Mouse (Mus musculus) forebrain, embryonic 11.5 days (tissue): ENCODE data around the gene Gm45623. TPM values are rescaled to one million over a fixed set of nuclear protein-coding genes. Genes with fewer than 3 reads are reported as not detected.
A peak's percentile ranks its signal among the peaks of the same experiment; 100 is the strongest.

Experiments
- ATAC-seq: fragments of 200-750 bp; cut with Nextera tagmentation; replicated peaks from 2 replicates; pipeline ENCODE4 v1.8.0; 2017; ENCODE audit warnings: moderate TSS enrichment; ENCODE audit not compliant: low FRiP score
- DNase-seq: peaks from one replicate; pipeline ENCODE4 v3.0.0-alpha.2; 2017; ENCODE audit warnings: low spot score
- H3K27ac ChIP-seq: fragments of 300-500 bp; sonication (generic); 2 replicates; pipeline ENCODE4 v1.5.1; 2014; ENCODE audit warnings: low read depth, low read length
- H3K27me3 ChIP-seq: fragments of 300-500 bp; sonication (generic); 2 replicates; pipeline ENCODE4 v1.6.1; 2014; ENCODE audit warnings: mild to moderate bottlenecking, low read length, mixed read lengths; ENCODE audit not compliant: control insufficient read depth, insufficient read depth
- H3K36me3 ChIP-seq: fragments of 300-500 bp; sonication (generic); 2 replicates; pipeline ENCODE4 v1.6.1; 2014; ENCODE audit warnings: mild to moderate bottlenecking, low read length, moderate library complexity, mixed read lengths; ENCODE audit not compliant: control insufficient read depth, insufficient read depth
- H3K4me1 ChIP-seq: fragments of 300-500 bp; sonication (generic); replicated peaks from 2 replicates; pipeline ENCODE4 v1.6.1; 2014; ENCODE audit warnings: low read length, mixed read lengths; ENCODE audit not compliant: control insufficient read depth, insufficient read depth
- H3K4me2 ChIP-seq: fragments of 300-500 bp; sonication (generic); 2 replicates; pipeline ENCODE4 v1.6.1; 2014; ENCODE audit warnings: low read depth, mild to moderate bottlenecking, low read length, moderate library complexity, mixed read lengths; ENCODE audit not compliant: severe bottlenecking
- H3K4me3 ChIP-seq: fragments of 300-500 bp; sonication (generic); 2 replicates; pipeline ENCODE4 v1.5.1; 2014; ENCODE audit warnings: low read depth, low read length
- H3K9ac ChIP-seq: fragments of 300-500 bp; sonication (generic); 2 replicates; pipeline ENCODE4 v1.6.1; 2014; ENCODE audit warnings: low read length
- H3K9me3 ChIP-seq: fragments of 300-500 bp; sonication (generic); 2 replicates; pipeline ENCODE4 v1.6.1; 2016; ENCODE audit warnings: low read length, mixed read lengths; ENCODE audit not compliant: control insufficient read depth
- WGBS: fragments of 180-500 bp; shearing (Covaris S2); extraction: QIAGEN DNeasy Blood & Tissue Kit; methylation state at CpG from one replicate; pipeline ENCODE4 v1.1.7; 2014; 5-methylcytosine and 5-hydroxymethylcytosine counted together
- polyA plus RNA-seq: library from polyadenylated mRNA; unstranded; fragments of >200 nt; fragmentation: Nextera tagmentation; extraction: Ambion mirVana; gene quantifications from 2 replicates; pipeline ENCODE4 v1.2.1, GENCODE M21; 2014

Gm45623 gene
- polyA plus RNA-seq, 1 experiment from 2014 or later: not detected

DNA sequence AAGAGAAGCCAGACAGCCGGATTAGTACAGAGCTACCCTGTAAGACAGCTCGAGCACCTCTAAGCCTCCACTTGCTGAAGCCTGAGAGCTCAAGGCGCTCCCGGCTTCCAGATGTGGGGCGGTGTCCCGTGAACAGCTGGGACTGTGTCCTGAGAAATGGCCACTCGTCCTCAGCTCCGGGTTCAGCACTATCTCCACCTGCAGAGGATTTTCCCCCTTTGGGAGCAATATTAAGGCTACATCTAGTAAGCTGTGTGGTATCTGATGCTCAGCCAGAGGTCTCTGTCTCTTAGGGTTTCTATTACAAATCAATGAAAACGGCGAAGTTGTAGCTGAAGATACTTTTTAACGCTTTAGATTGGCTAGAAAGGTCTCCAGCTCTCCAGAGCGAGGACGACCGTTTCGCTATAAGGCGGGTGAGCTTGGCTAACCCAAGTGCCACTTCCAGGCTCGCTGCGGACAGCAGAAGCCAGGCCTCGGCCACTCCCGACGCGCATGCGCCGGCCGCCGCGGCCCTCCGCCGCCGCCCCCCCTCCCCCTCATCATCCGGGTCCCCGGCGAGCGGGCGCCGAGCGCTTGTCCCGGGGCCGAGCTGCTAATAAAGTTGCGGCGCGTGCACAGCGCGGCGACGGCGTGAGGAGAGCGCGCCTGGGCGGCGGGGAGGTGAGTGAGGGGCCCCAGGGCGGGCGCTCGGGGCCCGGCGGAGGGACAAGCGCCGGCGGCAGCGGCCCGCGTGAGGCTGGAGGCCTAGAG lies 51.0 kb downstream of the Gm45623 start, which contains the start of gene Smad5:
Smad5 (plus strand) TSS at position 542 of the 753 bp plus-strand sequence.
- peak within 1 kb of the TSS; percentile 97 for H3K27ac ChIP-seq
- no peaks in the 10 kb centered on the region for H3K27me3 ChIP-seq
- ATAC-seq (peak; percentile 85), DNase-seq (peak; percentile 98)
- H3K4me1 ChIP-seq: peaks cover 15% of the 10 kb centered on the region
- WGBS: 2% methylated on average over 60 of the region's 62 CpGs
- peak within 1 kb of the TSS; percentile 81 for H3K4me3 ChIP-seq
- peak within 1 kb of the TSS; percentile 94 for H3K9ac ChIP-seq
- peak within 1 kb of the TSS; percentile 73 for H3K4me2 ChIP-seq
- no peaks in the 10 kb centered on the region for H3K9me3 ChIP-seq
- no peaks in the 10 kb centered on the region for H3K36me3 ChIP-seq

Other genes starting within 250 kb of the Gm45623 start
- gene Fbxl21, start 231.4 kb downstream of the Gm45623 start, polyA plus RNA-seq: 1.7 and 2.2 TPM in 2 replicates
- not detected in 2 replicates for gene Lect2, start 205.3 kb downstream of the Gm45623 start, polyA plus RNA-seq
- 26.1 and 26.2 TPM in 2 replicates for gene Tgfbi, start 144.3 kb downstream of the Gm45623 start, polyA plus RNA-seq
- gene Smad5, start 50.8 kb downstream of the Gm45623 start, polyA plus RNA-seq: 49.7 and 51.8 TPM in 2 replicates
- gene Trpc7, start 142.2 kb upstream of the Gm45623 start, polyA plus RNA-seq: not detected in 2 replicates